Mouse (Mus musculus): ENCODE results near the gene Ear1.
"Not testable (repeated sequence)": the region's sequence is repeated elsewhere in the genome, so short reads cannot be mapped to it uniquely, and the experiment has no call there.

DNA sequence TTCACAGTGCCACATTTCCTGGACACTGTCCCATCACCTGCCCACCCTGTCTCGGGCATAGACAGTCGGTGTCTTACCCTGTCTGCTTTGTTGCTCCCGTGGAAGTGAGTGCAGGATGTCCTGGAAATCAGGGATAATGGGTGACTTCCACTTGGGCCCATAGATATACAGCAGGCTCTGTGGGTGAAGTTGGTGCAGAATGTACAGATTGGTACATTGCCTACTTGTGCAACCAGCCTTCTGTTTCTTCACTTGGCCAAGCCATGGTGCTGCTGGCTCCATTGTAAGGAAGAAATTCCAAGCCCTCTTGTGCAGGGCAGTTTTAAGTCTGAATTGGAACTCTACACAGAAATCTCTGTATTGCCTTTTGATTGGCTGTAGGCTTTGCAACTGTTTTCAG lies 48.1 kb upstream of the Ear1 start, which contains the start of gene Ear10:
- TF ChIP-seq EP300, CTCF (IDR thresholded peaks at IDR 0.05; ENCODE audit: low read depth): not testable (repeated sequence)

All from heart, postnatal 0 days (tissue).